Mouse (Mus musculus): ENCODE measurements around the gene Spata3.

DNA sequence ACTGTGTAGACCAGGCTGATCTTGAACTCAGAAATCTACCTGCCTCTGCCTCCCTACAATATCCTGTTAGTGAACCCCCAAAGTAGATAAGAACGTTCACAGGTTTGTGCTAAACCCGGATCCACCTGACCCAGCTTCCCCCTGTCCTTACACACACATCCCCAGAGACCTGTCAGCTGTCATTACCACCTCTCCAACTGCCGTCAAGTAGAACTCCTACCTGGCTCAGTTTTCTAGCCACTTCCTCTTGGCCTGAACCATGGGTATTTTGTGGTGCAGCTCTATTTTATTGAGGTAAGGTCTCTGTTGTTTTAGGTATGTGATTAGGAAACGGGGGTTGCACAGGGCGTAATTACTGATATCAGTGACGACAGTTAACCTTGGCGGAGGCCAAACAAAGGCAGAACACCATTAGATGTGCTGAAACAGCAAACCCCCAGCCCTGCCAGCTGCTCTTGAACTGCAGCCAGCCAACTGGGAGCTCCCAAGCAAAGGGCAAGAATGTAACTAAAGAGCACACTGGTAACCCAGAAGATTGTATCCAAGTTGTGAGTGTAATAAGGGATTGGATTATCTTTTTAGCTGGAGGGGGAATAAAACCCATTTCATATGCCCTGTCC, 34.8 kb upstream of the Spata3 start:
- TF ChIP-seq POLR2A (IDR thresholded peaks at IDR 0.05; ENCODE audit: extremely low read depth, insufficient read depth, low read length) (no peak), CTCF (IDR thresholded peaks at IDR 0.05; ENCODE audit: extremely low read depth, insufficient read depth, low read length) (no peak)

All from cortical plate, adult 2 months (tissue).